Mouse (Mus musculus): Measurements from ENCODE around the gene Plxna4. TPM values are rescaled to one million over a fixed set of nuclear protein-coding genes. Genes with fewer than 3 reads are reported as not detected.

The Plxna4 gene
- polyA plus RNA-seq, 1 experiment = 0.67 TPM

GRCm38 (mm10) chr6:32210139-32210538 lies 377.9 kb downstream of the Plxna4 start:
- TF ChIP-seq CTCF (IDR thresholded peaks at IDR 0.05; ENCODE audit: extremely low read depth, insufficient read length, insufficient replicate concordance, low read depth, low read length) (no peak), POLR2A (IDR thresholded peaks at IDR 0.05; ENCODE audit: low read depth, low read length) (no peak)
- H3K4me3 ChIP-seq (ENCODE audit: low read depth, low read length) = no peak overlapping the region
- H3K27me3 ChIP-seq (ENCODE audit: control insufficient read depth, insufficient read depth, low read length) = no peaks in the 10 kb centered on the region
- no peaks in the 10 kb centered on the region for H3K4me1 ChIP-seq (ENCODE audit: control insufficient read depth, insufficient read depth, insufficient read length, low read length)
- no peaks in the 10 kb centered on the region for H3K36me3 ChIP-seq (ENCODE audit: control insufficient read depth, insufficient read depth, low read length)
- 69% methylated on average over 7 of the region's 7 CpGs for WGBS
- H3K27ac ChIP-seq (ENCODE audit: insufficient read depth, low read depth, low read length) = no peak overlapping the region

GRCm38 (mm10) chr6:32208951-32209350 lies 379.0 kb downstream of the Plxna4 start:
- Histone ChIP-seq H3K27ac (ENCODE audit: insufficient read depth, low read depth, low read length) (no peak overlapping the region), H3K4me1 (ENCODE audit: control insufficient read depth, insufficient read depth, insufficient read length, low read length) (no peaks in the 10 kb centered on the region), H3K27me3 (ENCODE audit: control insufficient read depth, insufficient read depth, low read length) (no peaks in the 10 kb centered on the region), H3K4me3 (ENCODE audit: low read depth, low read length) (no peak overlapping the region), H3K36me3 (ENCODE audit: control insufficient read depth, insufficient read depth, low read length) (no peaks in the 10 kb centered on the region)
- TF ChIP-seq CTCF (IDR thresholded peaks at IDR 0.05; ENCODE audit: extremely low read depth, insufficient read length, insufficient replicate concordance, low read depth, low read length) = no peak
- no peak for TF ChIP-seq POLR2A (IDR thresholded peaks at IDR 0.05; ENCODE audit: low read depth, low read length)
- 66% methylated on average over 7 of the region's 7 CpGs for WGBS

GRCm38 (mm10) chr6:32204253-32204652 lies 383.7 kb downstream of the Plxna4 start:
- Histone ChIP-seq H3K27ac (ENCODE audit: insufficient read depth, low read depth, low read length) (no peak overlapping the region), H3K4me1 (ENCODE audit: control insufficient read depth, insufficient read depth, insufficient read length, low read length) (no peaks in the 10 kb centered on the region), H3K36me3 (ENCODE audit: control insufficient read depth, insufficient read depth, low read length) (no peaks in the 10 kb centered on the region), H3K4me3 (ENCODE audit: low read depth, low read length) (no peak overlapping the region), H3K27me3 (ENCODE audit: control insufficient read depth, insufficient read depth, low read length) (no peaks in the 10 kb centered on the region)
- no peak for TF ChIP-seq CTCF (IDR thresholded peaks at IDR 0.05; ENCODE audit: extremely low read depth, insufficient read length, insufficient replicate concordance, low read depth, low read length)
- TF ChIP-seq POLR2A (IDR thresholded peaks at IDR 0.05; ENCODE audit: low read depth, low read length) = no peak
- 66% methylated on average over 4 of the region's 4 CpGs for whole genome bisulfite sequencing

GRCm38 (mm10) chr6:32203389-32203788 lies 384.6 kb downstream of the Plxna4 start:
- 46% methylated on average over 4 of the region's 4 CpGs for WGBS
- Histone ChIP-seq H3K27me3 (ENCODE audit: control insufficient read depth, insufficient read depth, low read length) (no peaks in the 10 kb centered on the region), H3K27ac (ENCODE audit: insufficient read depth, low read depth, low read length) (no peak overlapping the region), H3K4me3 (ENCODE audit: low read depth, low read length) (no peak overlapping the region), H3K4me1 (ENCODE audit: control insufficient read depth, insufficient read depth, insufficient read length, low read length) (no peaks in the 10 kb centered on the region), H3K36me3 (ENCODE audit: control insufficient read depth, insufficient read depth, low read length) (no peaks in the 10 kb centered on the region)
- no peak for TF ChIP-seq POLR2A (IDR thresholded peaks at IDR 0.05; ENCODE audit: low read depth, low read length)
- no peak for TF ChIP-seq CTCF (IDR thresholded peaks at IDR 0.05; ENCODE audit: extremely low read depth, insufficient read length, insufficient replicate concordance, low read depth, low read length)

GRCm38 (mm10) chr6:32202664-32203192 lies 385.3 kb downstream of the Plxna4 start:
- TF ChIP-seq POLR2A (IDR thresholded peaks at IDR 0.05; ENCODE audit: low read depth, low read length) (no peak), CTCF (IDR thresholded peaks at IDR 0.05; ENCODE audit: extremely low read depth, insufficient read length, insufficient replicate concordance, low read depth, low read length) (no peak)
- no peaks in the 10 kb centered on the region for H3K27me3 ChIP-seq (ENCODE audit: control insufficient read depth, insufficient read depth, low read length)
- H3K27ac ChIP-seq (ENCODE audit: insufficient read depth, low read depth, low read length) = no peak overlapping the region
- no peaks in the 10 kb centered on the region for H3K36me3 ChIP-seq (ENCODE audit: control insufficient read depth, insufficient read depth, low read length)
- no peaks in the 10 kb centered on the region for H3K4me1 ChIP-seq (ENCODE audit: control insufficient read depth, insufficient read depth, insufficient read length, low read length)
- 47% methylated on average over 1 of the region's 1 CpGs for WGBS
- H3K4me3 ChIP-seq (ENCODE audit: low read depth, low read length) = no peak overlapping the region

GRCm38 (mm10) chr6:32201506-32201905 lies 386.5 kb downstream of the Plxna4 start:
- Histone ChIP-seq H3K4me3 (ENCODE audit: low read depth, low read length) (no peak overlapping the region), H3K27ac (ENCODE audit: insufficient read depth, low read depth, low read length) (no peak overlapping the region), H3K27me3 (ENCODE audit: control insufficient read depth, insufficient read depth, low read length) (no peaks in the 10 kb centered on the region), H3K36me3 (ENCODE audit: control insufficient read depth, insufficient read depth, low read length) (no peaks in the 10 kb centered on the region), H3K4me1 (ENCODE audit: control insufficient read depth, insufficient read depth, insufficient read length, low read length) (no peaks in the 10 kb centered on the region)
- TF ChIP-seq CTCF (IDR thresholded peaks at IDR 0.05; ENCODE audit: extremely low read depth, insufficient read length, insufficient replicate concordance, low read depth, low read length) = no peak
- TF ChIP-seq POLR2A (IDR thresholded peaks at IDR 0.05; ENCODE audit: low read depth, low read length) = no peak

- Histone ChIP-seq H3K4me1 (ENCODE audit: control insufficient read depth, insufficient read depth, insufficient read length, low read length) (no peaks in the 10 kb centered on the region), H3K36me3 (ENCODE audit: control insufficient read depth, insufficient read depth, low read length) (no peaks in the 10 kb centered on the region), H3K27me3 (ENCODE audit: control insufficient read depth, insufficient read depth, low read length) (no peaks in the 10 kb centered on the region), H3K4me3 (ENCODE audit: low read depth, low read length) (no peak overlapping the region), H3K27ac (ENCODE audit: insufficient read depth, low read depth, low read length) (no peak overlapping the region)
- TF ChIP-seq POLR2A (IDR thresholded peaks at IDR 0.05; ENCODE audit: low read depth, low read length) = no peak
- no peak for TF ChIP-seq CTCF (IDR thresholded peaks at IDR 0.05; ENCODE audit: extremely low read depth, insufficient read length, insufficient replicate concordance, low read depth, low read length)
- WGBS = 63% methylated on average over 2 of the region's 2 CpGs
Measured at GRCm38 (mm10) chr6:32199616-32200015, 388.4 kb downstream of the Plxna4 start.
